Mouse (Mus musculus) macrophage (primary cell): ENCODE data around the gene Ern1. TPM values are rescaled to one million over a fixed set of nuclear protein-coding genes. Genes with fewer than 3 reads are reported as not detected.

ENCODE experiments used
- H3K27ac ChIP-seq: fragments of 350-480 bp; formaldehyde crosslinking; 2 replicates; pipeline ENCODE4 v1.9.0; 2021
- H3K36me3 ChIP-seq: fragments of 350-480 bp; formaldehyde crosslinking; 2 replicates; pipeline ENCODE4 v1.9.0; 2021; ENCODE audit errors: inconsistent target
- H3K4me3 ChIP-seq: fragments of 350-480 bp; formaldehyde crosslinking; 2 replicates; pipeline ENCODE4 v1.9.0; 2021; ENCODE audit errors: inconsistent target
- H3K79me2 ChIP-seq: fragments of 350-480 bp; formaldehyde crosslinking; 2 replicates; pipeline ENCODE4 v1.9.0; 2021; ENCODE audit errors: inconsistent target
- WGBS: methylation state at CpG from one replicate; pipeline ENCODE4 v1.1.7; 2026; ENCODE audit warnings: inconsistent platforms; ENCODE audit not compliant: missing documents; 5-methylcytosine and 5-hydroxymethylcytosine counted together
- polyA plus RNA-seq: library from polyadenylated mRNA; stranded (reverse); fragments of 250-400 nt; gene quantifications from 3 replicates; pipeline ENCODE4 v1.2.4, GENCODE M21; 2018; ENCODE audit warnings: inconsistent platforms

The Ern1 gene
- polyA plus RNA-seq, 1 experiment from 2014 or later, result 18.0 TPM

- WGBS, result 0% methylated on average over 3 of the region's 3 CpGs
- Histone ChIP-seq H3K36me3 (no peaks in the 10 kb centered on the region), H3K79me2 (peaks cover 100% of the 10 kb centered on the region), H3K4me3 (no peak overlapping the region), H3K27ac (peak overlapping the region; percentile 58)
Observed at GRCm38 (mm10) chr11:106480530-106480885, 7.1 kb downstream of the Ern1 start.

GRCm38 (mm10) chr11:106479619-106480529 is 7.8 kb downstream of the Ern1 start:
- Histone ChIP-seq H3K4me3 (no peak overlapping the region), H3K36me3 (no peaks in the 10 kb centered on the region), H3K79me2 (peaks cover 100% of the 10 kb centered on the region), H3K27ac (peak overlapping the region; percentile 58)
- 50% methylated on average over 9 of the region's 9 CpGs for WGBS

GRCm38 (mm10) chr11:106478745-106479144 is 8.9 kb downstream of the Ern1 start:
- no peak overlapping the region for H3K27ac ChIP-seq
- no peaks in the 10 kb centered on the region for H3K36me3 ChIP-seq
- H3K79me2 ChIP-seq, result peaks cover 100% of the 10 kb centered on the region
- H3K4me3 ChIP-seq, result no peak overlapping the region
- WGBS, result 73% methylated on average over 1 of the region's 1 CpGs

GRCm38 (mm10) chr11:106477505-106478160 is 10.0 kb downstream of the Ern1 start:
- Histone ChIP-seq H3K27ac (no peak overlapping the region), H3K36me3 (no peaks in the 10 kb centered on the region)
- 83% methylated on average over 1 of the region's 4 CpGs for WGBS

GRCm38 (mm10) chr11:106475309-106475708 is 12.3 kb downstream of the Ern1 start:
- 17% methylated on average over 1 of the region's 1 CpGs for WGBS
- Histone ChIP-seq H3K79me2 (peaks cover 100% of the 10 kb centered on the region), H3K27ac (no peak overlapping the region), H3K36me3 (no peaks in the 10 kb centered on the region), H3K4me3 (no peak overlapping the region)

More at GRCm38 (mm10) chr11:106477505-106478160, 10.0 kb downstream of the Ern1 start:
- Histone ChIP-seq H3K4me3 (no peak overlapping the region), H3K79me2 (peaks cover 100% of the 10 kb centered on the region)

GRCm38 (mm10) chr11:106471629-106472028 is 16.0 kb downstream of the Ern1 start:
- Histone ChIP-seq H3K27ac (no peak overlapping the region), H3K79me2 (peaks cover 100% of the 10 kb centered on the region), H3K36me3 (no peaks in the 10 kb centered on the region), H3K4me3 (no peak overlapping the region)
- WGBS, result 53% methylated on average over 1 of the region's 1 CpGs

GRCm38 (mm10) chr11:106468509-106468908 is 19.1 kb downstream of the Ern1 start:
- Histone ChIP-seq H3K4me3 (no peak overlapping the region), H3K36me3 (no peaks in the 10 kb centered on the region), H3K79me2 (peaks cover 100% of the 10 kb centered on the region), H3K27ac (no peak overlapping the region)
- WGBS, result 29% methylated on average over 1 of the region's 1 CpGs

- WGBS, result 95% methylated on average over 4 of the region's 4 CpGs
Observed at GRCm38 (mm10) chr11:106465932-106466331, 21.7 kb downstream of the Ern1 start.

GRCm38 (mm10) chr11:106465545-106465903 is 22.1 kb downstream of the Ern1 start:
- Histone ChIP-seq H3K79me2 (peaks cover 96% of the 10 kb centered on the region), H3K27ac (no peak overlapping the region)

More at GRCm38 (mm10) chr11:106465932-106466331, 21.7 kb downstream of the Ern1 start:
- H3K27ac ChIP-seq, result no peak overlapping the region
- H3K36me3 ChIP-seq, result no peaks in the 10 kb centered on the region
- peaks cover 96% of the 10 kb centered on the region for H3K79me2 ChIP-seq
- H3K4me3 ChIP-seq, result no peak overlapping the region

GRCm38 (mm10) chr11:106464681-106465544 is 22.7 kb downstream of the Ern1 start:
- Histone ChIP-seq H3K36me3 (no peaks in the 10 kb centered on the region), H3K79me2 (peaks cover 96% of the 10 kb centered on the region), H3K4me3 (no peak overlapping the region), H3K27ac (no peak overlapping the region)
- 62% methylated on average over 3 of the region's 4 CpGs for WGBS

More at GRCm38 (mm10) chr11:106465545-106465903, 22.1 kb downstream of the Ern1 start:
- no peaks in the 10 kb centered on the region for H3K36me3 ChIP-seq
- WGBS, result 100% methylated on average over 1 of the region's 1 CpGs
- H3K4me3 ChIP-seq, result no peak overlapping the region

- WGBS, result 38% methylated on average over 5 of the region's 5 CpGs
Observed at GRCm38 (mm10) chr11:106463845-106464244, 23.8 kb downstream of the Ern1 start.

GRCm38 (mm10) chr11:106462309-106462708 is 25.3 kb downstream of the Ern1 start:
- 0 out of 2 replicates have a peak, but pooled peaks cover 5% of the 10 kb centered on the region for H3K36me3 ChIP-seq
- H3K4me3 ChIP-seq, result no peak overlapping the region
- H3K27ac ChIP-seq, result no peak overlapping the region
- WGBS, result 40% methylated on average over 3 of the region's 3 CpGs
- peaks cover 96% of the 10 kb centered on the region for H3K79me2 ChIP-seq

More at GRCm38 (mm10) chr11:106463845-106464244, 23.8 kb downstream of the Ern1 start:
- no peak overlapping the region for H3K27ac ChIP-seq
- H3K4me3 ChIP-seq, result no peak overlapping the region
- no peaks in the 10 kb centered on the region for H3K36me3 ChIP-seq
- H3K79me2 ChIP-seq, result peaks cover 96% of the 10 kb centered on the region

- Histone ChIP-seq H3K4me3 (no peak overlapping the region), H3K36me3 (0 out of 2 replicates have a peak, but pooled peaks cover 11% of the 10 kb centered on the region), H3K79me2 (peaks cover 95% of the 10 kb centered on the region), H3K27ac (peak overlapping the region; percentile 50)
- WGBS, result 33% methylated on average over 5 of the region's 5 CpGs
Observed at GRCm38 (mm10) chr11:106461145-106461932, 26.3 kb downstream of the Ern1 start.
